Mouse (Mus musculus) lung, postnatal 0 days (tissue): ENCODE measurements around the gene Ppp1r9a.

Experiments used
- CTCF ChIP-seq: IDR thresholded peaks from 2 replicates; pipeline ENCODE4 v1.5.1; 2016; ENCODE audit warnings: antibody characterized with exemption, mild to moderate bottlenecking
- EP300 ChIP-seq: IDR thresholded peaks from 2 replicates; pipeline ENCODE4 v1.6.1; 2016; ENCODE audit warnings: antibody characterized with exemption, mild to moderate bottlenecking, control low read depth

- no peak for TF ChIP-seq CTCF
- TF ChIP-seq EP300 = no peak
Observed at GRCm38 (mm10) chr6:5017945-5018511, 115.3 kb downstream of the Ppp1r9a start.
